Mouse (Mus musculus): Measurements from ENCODE around the gene Tmem26. TPM values are rescaled to one million over a fixed set of nuclear protein-coding genes. Genes with fewer than 3 reads are reported as not detected.
"Not testable (repeated sequence)": the region's sequence is repeated elsewhere in the genome, so short reads cannot be mapped to it uniquely, and the experiment has no call there.

Tmem26 gene
- total RNA-seq, 2 experiments from 2014 or later, result 3.3 to 3.4 TPM

GRCm38 (mm10) chr10:68738981-68739380 lies 15.5 kb downstream of the Tmem26 start:
- ATAC-seq (replicated peaks; ENCODE audit: low FRiP score, poor library complexity, severe bottlenecking), result not testable (repeated sequence)

- ATAC-seq (replicated peaks; ENCODE audit: low FRiP score, poor library complexity, severe bottlenecking), result no peak
These were observed 16.8 kb downstream of the Tmem26 start for GRCm38 (mm10) chr10:68740251-68740650.

DNA sequence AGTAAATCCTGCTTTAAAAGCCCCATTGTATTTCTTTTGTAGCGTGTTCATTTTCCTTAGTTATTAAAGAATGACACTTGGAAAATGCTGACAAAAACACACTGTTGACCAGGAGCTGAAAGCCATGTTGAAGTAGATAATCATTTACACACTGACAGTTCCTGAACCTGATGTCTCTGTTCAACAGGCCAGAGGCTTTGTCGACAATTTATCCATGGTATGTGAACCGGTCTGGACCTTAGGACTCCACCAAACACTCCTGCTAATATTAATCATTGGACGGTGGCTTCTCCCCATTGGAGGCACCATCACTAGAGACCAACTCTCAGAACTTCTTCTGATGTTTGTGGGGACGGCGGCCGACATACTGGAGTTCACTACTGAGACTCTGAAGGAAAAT lies 27.5 kb downstream of the Tmem26 start:
- no peak for ATAC-seq (replicated peaks; ENCODE audit: low FRiP score, poor library complexity, severe bottlenecking)

DNA sequence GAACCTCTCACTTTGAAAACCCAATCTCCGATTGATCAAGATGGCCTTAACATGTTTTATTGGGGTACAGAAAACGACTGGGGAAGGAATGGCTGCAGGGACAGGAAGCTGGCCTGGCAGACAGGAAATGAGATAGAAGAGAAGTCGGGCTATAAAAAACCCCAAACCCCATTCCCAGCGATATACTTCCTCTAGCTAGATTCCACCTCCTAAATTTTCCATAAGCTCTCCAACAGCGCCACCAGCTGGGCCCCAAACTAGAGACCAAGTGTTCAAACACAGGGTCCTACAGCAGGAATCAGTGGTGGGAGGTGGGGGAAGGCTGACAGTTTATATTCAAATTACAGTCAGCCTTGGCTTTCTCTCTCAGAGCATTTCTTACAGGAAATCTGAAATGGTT lies 35.8 kb downstream of the Tmem26 start:
- no peak for ATAC-seq (replicated peaks; ENCODE audit: low FRiP score, poor library complexity, severe bottlenecking)

GRCm38 (mm10) chr10:68759789-68760188 lies 36.3 kb downstream of the Tmem26 start:
- ATAC-seq (replicated peaks; ENCODE audit: low FRiP score, poor library complexity, severe bottlenecking), result no peak

GRCm38 (mm10) chr10:68781067-68781868 lies 57.8 kb downstream of the Tmem26 start:
- no peak for ATAC-seq (replicated peaks; ENCODE audit: low FRiP score, poor library complexity, severe bottlenecking)

GRCm38 (mm10) chr10:68782724-68783123 lies 59.3 kb downstream of the Tmem26 start:
- no peak for ATAC-seq (replicated peaks; ENCODE audit: low FRiP score, poor library complexity, severe bottlenecking)

- ATAC-seq (replicated peaks; ENCODE audit: low FRiP score, poor library complexity, severe bottlenecking), result no peak
These were observed 60.4 kb downstream of the Tmem26 start for GRCm38 (mm10) chr10:68783856-68784255.

DNA sequence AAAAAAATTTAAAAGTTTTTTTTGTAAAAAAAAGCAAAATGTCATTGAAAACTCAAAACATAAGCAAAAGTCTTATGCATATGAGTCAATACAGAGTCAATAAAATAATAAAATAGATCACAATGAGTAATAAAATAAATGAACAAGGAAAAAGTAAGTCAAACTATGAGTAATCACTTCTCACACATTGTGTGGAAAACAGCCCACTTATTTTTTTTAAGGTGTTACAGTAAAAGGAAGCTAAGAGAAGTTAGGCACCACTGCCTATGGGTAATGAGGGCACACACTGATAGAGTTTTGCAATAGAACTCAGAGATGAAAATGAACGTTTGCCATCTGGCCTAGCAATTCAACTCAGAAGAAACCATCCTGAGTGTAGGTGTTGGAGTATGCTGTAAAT lies 61.0 kb downstream of the Tmem26 start:
- ATAC-seq (replicated peaks; ENCODE audit: low FRiP score, poor library complexity, severe bottlenecking), result no peak

GRCm38 (mm10) chr10:68795466-68795865 lies 72.0 kb downstream of the Tmem26 start:
- no peak for ATAC-seq (replicated peaks; ENCODE audit: low FRiP score, poor library complexity, severe bottlenecking)

DNA sequence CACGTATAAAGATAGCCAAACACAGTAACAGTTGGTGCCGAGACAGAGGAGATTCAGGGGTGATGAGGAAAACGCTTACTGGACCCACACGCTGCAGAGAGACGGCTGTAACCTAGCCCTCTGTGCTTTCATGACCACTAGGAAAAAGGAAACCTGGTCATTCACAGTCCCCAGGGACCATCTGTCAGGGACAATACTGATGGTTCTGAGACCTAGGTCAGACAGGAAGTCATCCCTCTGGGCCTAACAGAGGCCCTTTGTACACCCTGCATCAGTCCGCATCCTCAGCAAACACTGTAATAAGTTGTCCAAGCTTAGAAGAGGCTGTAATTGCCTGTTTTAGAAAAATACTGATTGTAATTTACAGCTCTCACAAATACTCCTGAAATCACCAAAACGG lies 76.4 kb downstream of the Tmem26 start:
- ATAC-seq (replicated peaks; ENCODE audit: low FRiP score, poor library complexity, severe bottlenecking), result no peak

- no peak for ATAC-seq (replicated peaks; ENCODE audit: low FRiP score, poor library complexity, severe bottlenecking)
These were observed 76.9 kb downstream of the Tmem26 start for GRCm38 (mm10) chr10:68800339-68800738.

DNA sequence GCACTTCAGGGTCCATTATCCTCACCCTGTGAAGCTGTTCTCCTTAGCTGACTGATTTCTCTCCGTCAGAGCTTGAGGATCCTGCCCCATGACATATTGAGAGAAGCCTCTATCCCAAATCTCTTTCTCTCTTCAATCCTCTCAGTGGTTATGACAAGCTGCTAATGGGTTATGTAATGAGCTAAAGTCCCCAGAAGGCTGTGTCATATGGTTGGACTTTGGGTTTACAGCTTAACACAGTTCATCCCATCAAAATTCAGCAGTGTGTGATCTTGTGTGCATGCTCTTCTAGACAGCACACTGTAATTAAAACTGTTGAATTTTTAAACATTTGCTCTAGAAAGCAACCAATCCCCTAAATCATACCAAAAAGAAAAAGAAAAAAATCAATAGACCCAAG lies 82.9 kb downstream of the Tmem26 start:
- ATAC-seq (replicated peaks; ENCODE audit: low FRiP score, poor library complexity, severe bottlenecking), result no peak

GRCm38 (mm10) chr10:68810958-68811357 lies 87.5 kb downstream of the Tmem26 start:
- ATAC-seq (replicated peaks; ENCODE audit: low FRiP score, poor library complexity, severe bottlenecking), result no peak

DNA sequence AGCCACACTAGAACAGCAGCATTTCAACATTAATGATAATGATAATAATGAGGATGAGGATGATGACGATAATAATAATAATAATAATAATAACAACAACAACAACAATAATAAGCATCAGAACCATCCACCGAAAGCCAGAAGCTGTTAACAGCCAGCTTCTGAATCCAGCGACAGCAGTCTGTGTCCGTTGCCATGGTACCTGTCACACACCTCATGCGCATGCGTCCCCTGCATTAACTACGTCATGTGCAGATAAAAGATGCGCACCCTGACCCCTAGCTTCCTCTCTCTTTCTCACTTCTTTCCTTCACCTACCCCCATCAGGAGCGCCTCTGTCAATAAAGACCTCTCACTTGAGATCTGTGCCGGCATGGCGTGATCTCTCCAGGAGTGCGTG lies 89.3 kb downstream of the Tmem26 start:
- ATAC-seq (replicated peaks; ENCODE audit: low FRiP score, poor library complexity, severe bottlenecking), result no peak

- ATAC-seq (replicated peaks; ENCODE audit: low FRiP score, poor library complexity, severe bottlenecking), result no peak
These were observed 93.8 kb downstream of the Tmem26 start for GRCm38 (mm10) chr10:68817281-68817680.

GRCm38 (mm10) chr10:68818065-68818759 lies 94.8 kb downstream of the Tmem26 start:
- no peak for ATAC-seq (replicated peaks; ENCODE audit: low FRiP score, poor library complexity, severe bottlenecking)

- no peak for ATAC-seq (replicated peaks; ENCODE audit: low FRiP score, poor library complexity, severe bottlenecking)
These were observed 101.1 kb downstream of the Tmem26 start for GRCm38 (mm10) chr10:68824519-68824918.

Data from erythroblast, adult 5-6 weeks (primary cell).